Mouse (Mus musculus) B cell, adult (primary cell): ENCODE measurements around the gene Gkn2. TPM values are rescaled to one million over a fixed set of nuclear protein-coding genes. Genes with fewer than 3 reads are reported as not detected.

Experiments
- total RNA-seq: library from RNA; stranded (reverse); gene quantifications from 4 replicates; pipeline ENCODE4 v1.2.4, GENCODE M21; 2023; ENCODE audit not compliant: inconsistent age

The Gkn2 gene
- total RNA-seq, result not detected in 4 replicates

DNA sequence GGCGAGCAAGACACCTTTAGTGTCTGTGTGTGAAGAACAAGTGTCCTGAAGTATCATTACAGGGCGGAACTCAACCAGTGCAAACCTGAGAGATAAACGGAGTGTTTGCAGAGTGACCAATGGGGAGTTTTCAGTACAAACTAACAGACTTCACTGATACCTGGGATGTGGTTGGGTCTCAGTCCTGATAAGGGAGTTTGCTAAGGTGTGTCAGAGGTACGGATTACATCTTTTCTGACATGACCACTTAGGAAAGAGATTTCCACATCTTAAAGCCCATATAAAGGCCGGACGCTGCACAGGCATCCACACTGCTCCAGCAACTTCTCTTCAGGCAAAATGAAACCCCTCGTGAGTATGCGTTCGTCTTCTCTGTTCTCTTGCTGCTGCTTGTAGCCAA lies at the start of gene Gkn2:
Gkn2 (plus strand) TSS at position 301 of the 400 bp plus-strand sequence.

DNA sequence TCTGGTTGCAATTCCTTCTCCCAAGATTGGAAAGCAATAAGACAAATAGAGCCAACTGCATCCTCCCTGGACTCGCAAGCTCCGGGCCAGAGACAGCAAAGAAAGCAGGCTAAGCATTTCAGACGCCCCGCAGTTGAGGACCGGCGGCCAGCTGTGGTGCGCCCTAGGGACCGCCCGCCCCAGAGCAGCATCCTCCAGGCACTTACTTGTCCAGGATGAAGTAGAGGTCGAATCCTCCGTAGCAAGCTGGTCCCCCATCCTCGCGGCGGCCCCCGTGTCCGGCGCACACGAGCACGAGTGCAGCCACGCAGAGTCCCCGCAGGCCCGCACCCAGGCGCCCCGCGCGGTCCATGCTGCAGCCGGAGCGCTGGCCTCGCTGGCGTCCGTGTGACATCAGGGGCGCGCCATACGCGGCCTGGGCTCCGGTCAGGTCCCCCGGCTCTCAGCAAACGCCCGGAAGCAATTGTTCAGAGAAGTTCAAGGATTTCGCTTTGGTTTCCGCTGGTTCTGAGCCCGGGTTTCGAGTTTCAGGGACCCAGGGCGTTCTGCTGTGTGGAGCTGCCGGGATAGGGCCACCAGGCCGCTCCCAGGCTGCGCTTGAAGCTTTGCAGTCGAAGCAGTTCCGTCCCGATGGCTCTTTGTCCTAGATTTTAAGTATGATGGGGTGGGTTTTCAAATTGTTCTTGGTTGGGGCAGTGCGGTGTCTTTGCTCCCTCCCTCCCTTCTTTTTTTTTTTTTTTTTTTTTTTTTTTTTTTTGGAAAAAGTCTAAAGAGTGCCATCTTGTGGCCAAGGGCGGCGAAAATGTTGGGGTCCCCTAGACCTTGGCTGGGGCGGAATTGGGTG lies 37.8 kb upstream of the Gkn2 start, which contains the start of gene Antxr1:
Antxr1 (minus strand) TSS at position 731 of the 844 bp plus-strand sequence.

DNA sequence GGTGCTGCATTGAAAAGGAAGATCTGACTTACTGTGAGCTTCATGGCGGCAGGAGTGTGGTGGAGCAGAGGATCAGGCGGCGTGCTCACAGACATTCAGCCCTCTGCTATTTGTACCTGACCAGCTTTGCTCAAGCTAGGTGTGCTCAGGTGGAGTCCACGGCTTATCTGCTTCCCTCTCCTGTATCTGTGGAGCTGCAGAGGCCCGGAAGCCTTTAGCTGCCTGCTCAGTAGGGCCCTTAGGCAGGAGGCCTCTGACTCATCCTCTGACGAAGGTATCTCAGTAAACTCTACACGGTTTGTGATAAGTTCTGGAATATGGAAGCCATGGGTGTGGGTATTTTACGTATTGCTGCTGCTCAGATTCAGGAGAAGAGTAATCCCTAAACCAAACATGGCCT lies 22.3 kb upstream of the Gkn2 start, which contains the start of gene Gkn1:
Gkn1 (minus strand) TSS at position 114 of the 400 bp plus-strand sequence.

DNA sequence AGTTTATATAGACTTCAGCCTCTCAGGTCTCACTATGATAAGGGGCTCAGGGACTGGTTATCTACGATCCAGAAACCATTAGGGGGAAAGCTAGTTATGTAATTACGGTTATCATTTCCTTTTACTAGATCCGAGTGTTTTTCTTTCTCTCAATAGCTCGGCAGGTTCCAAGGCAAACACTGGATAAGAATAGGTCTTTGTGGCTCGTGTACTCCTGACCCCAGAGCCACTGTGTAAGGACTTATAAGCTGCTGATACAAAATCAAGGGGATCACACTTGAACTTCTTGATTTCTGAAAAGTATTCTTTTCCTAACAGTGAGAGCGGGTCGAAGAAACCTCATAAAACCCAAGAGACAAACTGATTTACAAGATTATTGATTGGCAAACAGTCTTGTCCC lies 15.7 kb downstream of the Gkn2 start, which contains the start of gene Gkn3:
Gkn3 (minus strand) TSS at position 59 of the 400 bp plus-strand sequence.

GRCm38 (mm10) chr6:87428487-87429044 lies 55.4 kb downstream of the Gkn2 start, which contains the start of gene Bmp10:
Gene Bmp10, plus strand, starts transcription at chr6:87428994.

Other genes starting within 250 kb of the Gkn2 start
- 0.15 to 0.70 TPM (median 0.31 TPM) in 4 replicates for gene Antxr1, start 37.5 kb upstream of the Gkn2 start, total RNA-seq
- not detected in 4 replicates for gene Gkn1, start 22.4 kb upstream of the Gkn2 start, total RNA-seq
- not detected in 4 replicates for gene Gkn3, start 15.6 kb downstream of the Gkn2 start, total RNA-seq
- gene Bmp10, start 55.6 kb downstream of the Gkn2 start, total RNA-seq, result not detected in 4 replicates
- 148 to 165 TPM (median 155 TPM) in 4 replicates for gene Arhgap25, start 159.9 kb downstream of the Gkn2 start, total RNA-seq
- gene Prokr1, start 217.4 kb downstream of the Gkn2 start, total RNA-seq, result 0.16 to 0.69 TPM (median 0.23 TPM) in 4 replicates